In the genomic region with DNA sequence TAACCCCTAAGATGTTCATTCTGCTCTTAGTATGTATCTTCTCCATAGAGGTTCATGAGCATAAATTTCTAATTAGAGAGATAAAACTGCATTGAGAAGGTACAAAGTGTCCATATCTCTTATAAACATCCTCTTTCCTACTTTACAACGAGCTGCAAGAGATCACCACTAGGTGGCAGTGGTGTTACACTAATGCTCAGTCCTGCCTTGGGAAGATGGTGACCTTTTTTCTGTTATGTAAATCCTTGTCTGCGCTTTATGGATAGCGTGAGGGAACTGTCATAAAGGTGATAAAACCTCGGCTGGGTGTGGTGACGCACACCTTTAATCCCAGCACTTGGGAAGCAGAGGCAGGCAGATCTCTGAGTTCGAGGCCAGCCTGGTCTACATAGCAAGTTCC, we compare ENCODE assay signal across 8 mouse cellular contexts.
A peak's percentile ranks its signal among the peaks of the same experiment; 100 is the strongest.
DNase-seq lines count a peak whose midpoint lies in the region; ATAC-seq and TF ChIP-seq lines count a peak whose summit lies in the region.

No protein-coding gene starts in this region.

- TF ChIP-seq EP300 in liver, embryonic 14.5 days (IDR thresholded peaks at IDR 0.05; ENCODE audit: low read depth) = no peak

- WGBS in liver, embryonic 14.5 days (ENCODE audit: insufficient replicate concordance) = 15% methylated on average over 6 of the region's 6 CpGs
- 19% methylated on average over 6 of the region's 6 CpGs for WGBS in neural tube, embryonic 14.5 days

- TF ChIP-seq POLR2A in testis, adult 2 months (IDR thresholded peaks at IDR 0.05; ENCODE audit: control insufficient read depth, low read depth, low read length) = no peak

- TF ChIP-seq CTCF in liver, embryonic 14.5 days (IDR thresholded peaks at IDR 0.05; ENCODE audit: low read depth) = peak; percentile 84
- peak; percentile 64; the same call in 1 of the 2 replicates for TF ChIP-seq CTCF in testis, adult 2 months (IDR thresholded peaks at IDR 0.05; ENCODE audit: control insufficient read depth, insufficient read depth, insufficient replicate concordance, low read depth, low read length)

- ATAC-seq in liver, embryonic 14.5 days (ENCODE audit: insufficient read depth) = 0 out of 2 replicates have a peak, but pooled peaks have one; percentile 31
- peak; percentile 89 for ATAC-seq in neural tube, embryonic 14.5 days (ENCODE audit: low read depth)

- no peak overlapping the region for H3K9ac ChIP-seq in liver, embryonic 14.5 days (replicated peaks)
- no peak overlapping the region for H3K9ac ChIP-seq in neural tube, embryonic 14.5 days (replicated peaks; ENCODE audit: low read depth, low read length)

- H3K27me3 ChIP-seq in liver, embryonic 14.5 days (ENCODE audit: control insufficient read depth, insufficient read depth, low read length) = no peaks in the 10 kb centered on the region
- no peaks in the 10 kb centered on the region for H3K27me3 ChIP-seq in neural tube, embryonic 14.5 days (ENCODE audit: control insufficient read depth, insufficient read depth, low read length)
- no peaks in the 10 kb centered on the region for H3K27me3 ChIP-seq in testis, adult 2 months (ENCODE audit: control insufficient read depth, insufficient read depth, low read length)

- no peak overlapping the region for H3K27ac ChIP-seq in liver, embryonic 14.5 days
- H3K27ac ChIP-seq in neural tube, embryonic 14.5 days (ENCODE audit: low read depth, low read length) = no peak overlapping the region
- H3K27ac ChIP-seq in testis, adult 2 months (ENCODE audit: control insufficient read depth, insufficient read depth, low read depth, low read length) = no peak overlapping the region

- peak; percentile 75 for DNase-seq in CD4-positive helper T cell, adult 2 months (ENCODE audit: low read depth, low spot score)
- DNase-seq in adrenal gland, adult 8-10 months = peak; percentile 42
- DNase-seq in embryo, embryonic 11.5 days (ENCODE audit: low read depth, low spot score) = peak; percentile 73
- DNase-seq in heart, adult 9 months (ENCODE audit: low spot score in 2 of 2) = peak; percentile 49 to 78
- DNase-seq in kidney, postnatal 14 days = peak; percentile 83
- DNase-seq in liver, embryonic 14.5 days (ENCODE audit: low read depth in 3 of 3, low spot score in 3 of 3) = peak; percentile 43 to 50 (median 50)

- no peak overlapping the region for H3K4me3 ChIP-seq in liver, embryonic 14.5 days (ENCODE audit: insufficient read depth in 1 of 2, low read depth in 2 of 2, low read length in 2 of 2)
- no peak overlapping the region for H3K4me3 ChIP-seq in neural tube, embryonic 14.5 days (ENCODE audit: low read depth, low read length)
- no peak overlapping the region for H3K4me3 ChIP-seq in testis, adult 2 months (ENCODE audit: control insufficient read depth, low read depth, low read length)

- H3K4me1 ChIP-seq in liver, embryonic 14.5 days (replicated peaks; ENCODE audit: control insufficient read depth in 2 of 2, insufficient read depth in 2 of 2, low read length in 1 of 2) = no peaks in the 10 kb centered on the region
- H3K4me1 ChIP-seq in neural tube, embryonic 14.5 days (ENCODE audit: control insufficient read depth, insufficient read depth, low read length) = no peaks in the 10 kb centered on the region
- no peaks in the 10 kb centered on the region for H3K4me1 ChIP-seq in testis, adult 2 months (ENCODE audit: control insufficient read depth, insufficient read depth, low read length)

- no peak overlapping the region for H3K4me2 ChIP-seq in liver, embryonic 14.5 days (ENCODE audit: low read depth)
- H3K4me2 ChIP-seq in neural tube, embryonic 14.5 days (ENCODE audit: low read depth, low read length) = no peak overlapping the region

- H3K36me3 ChIP-seq in liver, embryonic 14.5 days (replicated peaks; ENCODE audit: control insufficient read depth, insufficient read depth, low read depth) = no peaks in the 10 kb centered on the region
- H3K36me3 ChIP-seq in neural tube, embryonic 14.5 days (ENCODE audit: control insufficient read depth, insufficient read depth, low read length) = no peaks in the 10 kb centered on the region
- H3K36me3 ChIP-seq in testis, adult 2 months (ENCODE audit: control insufficient read depth, insufficient read depth, low read length) = no peaks in the 10 kb centered on the region

- H3K9me3 ChIP-seq in liver, embryonic 14.5 days (ENCODE audit: control insufficient read depth, low read length) = no peaks in the 10 kb centered on the region
- H3K9me3 ChIP-seq in neural tube, embryonic 14.5 days (ENCODE audit: control insufficient read depth, low read length) = no peaks in the 10 kb centered on the region
